Mouse (Mus musculus) heart, embryonic 14.5 days (tissue): Measurements from ENCODE around the gene Kynu. TPM values are rescaled to one million over a fixed set of nuclear protein-coding genes. Genes with fewer than 3 reads are reported as not detected.

ENCODE experiments used
- ATAC-seq: fragments of 200-750 bp; cut with Nextera tagmentation; 2 replicates; pipeline ENCODE4 v1.8.0; 2017; ENCODE audit warnings: low read depth, moderate TSS enrichment; ENCODE audit not compliant: insufficient number of reproducible peaks, insufficient read depth, low FRiP score
- H3K27ac ChIP-seq, 2 experiments: fragments of 200-500 bp in 1 of 2; fragments of 300-500 bp in 1 of 2; sonication (generic) in 1 of 2; replicated peaks in 1 of 2; 2 replicates each; pipeline ENCODE4 v1.5.1; 2012 to 2014; ENCODE audit warnings: low read depth in 2 of 2, low read length in 2 of 2, control low read depth in 1 of 2, mild to moderate bottlenecking in 1 of 2, mixed read lengths in 1 of 2; ENCODE audit not compliant: control insufficient read depth in 1 of 2, insufficient read depth in 1 of 2
- H3K27me3 ChIP-seq: fragments of 300-500 bp; sonication (generic); 2 replicates; pipeline ENCODE4 v1.6.1; 2014; ENCODE audit warnings: mild to moderate bottlenecking, low read length, control low read depth; ENCODE audit not compliant: control insufficient read depth, insufficient read depth
- H3K36me3 ChIP-seq: fragments of 300-500 bp; sonication (generic); 2 replicates; pipeline ENCODE4 v1.6.1; 2014; ENCODE audit warnings: mild to moderate bottlenecking, control low read depth, low read length, mixed read lengths; ENCODE audit not compliant: control insufficient read depth, insufficient read depth
- H3K4me1 ChIP-seq, 2 experiments: fragments of 200-500 bp in 1 of 2; fragments of 300-500 bp in 1 of 2; sonication (generic) in 1 of 2; 2 replicates each; pipeline ENCODE4 v1.6.1; 2012 to 2014; ENCODE audit warnings: low read length in 2 of 2, control low read depth in 1 of 2, mixed read lengths in 1 of 2; ENCODE audit not compliant: control insufficient read depth in 2 of 2, insufficient read depth in 2 of 2
- H3K4me2 ChIP-seq: fragments of 300-500 bp; sonication (generic); 2 replicates; pipeline ENCODE4 v1.6.1; 2014; ENCODE audit warnings: mild to moderate bottlenecking, low read length
- H3K4me3 ChIP-seq, 2 experiments: fragments of 200-500 bp in 1 of 2; fragments of 300-500 bp in 1 of 2; sonication (generic) in 1 of 2; 2 replicates each; pipeline ENCODE4 v1.5.1; 2012 to 2014; ENCODE audit warnings: low read length in 2 of 2, mild to moderate bottlenecking in 2 of 2, control low read depth in 1 of 2, low read depth in 1 of 2, moderate library complexity in 1 of 2; ENCODE audit not compliant: control insufficient read depth in 1 of 2, insufficient read depth in 1 of 2
- H3K9ac ChIP-seq: fragments of 300-500 bp; sonication (generic); 2 replicates; pipeline ENCODE4 v1.6.1; 2014; ENCODE audit warnings: mild to moderate bottlenecking, low read length
- H3K9me3 ChIP-seq: fragments of 300-500 bp; sonication (generic); 2 replicates; pipeline ENCODE4 v1.6.1; 2016; ENCODE audit warnings: low read length, control low read depth; ENCODE audit not compliant: control insufficient read depth
- WGBS: fragments of 180-500 bp; shearing (Covaris S2); extraction: QIAGEN DNeasy Blood & Tissue Kit; methylation state at CpG from one replicate; pipeline ENCODE4 v1.1.7; 2014; 5-methylcytosine and 5-hydroxymethylcytosine counted together
- polyA plus RNA-seq: library from polyadenylated mRNA; unstranded; fragments of >200 nt; fragmentation: Nextera tagmentation; extraction: Ambion mirVana; gene quantifications from 2 replicates; pipeline ENCODE4 v1.2.1, GENCODE M21; 2014

Gene Kynu
- polyA plus RNA-seq, 1 experiment from 2014 or later = not detected

GRCm38 (mm10) chr2:43669588-43669987 lies 114.5 kb downstream of the Kynu start:
- H3K9me3 ChIP-seq = no peaks in the 10 kb centered on the region
- no peak for ATAC-seq
- no peak overlapping the region for H3K9ac ChIP-seq
- H3K27ac ChIP-seq = no peak overlapping the region
- H3K4me3 ChIP-seq = no peak overlapping the region
- no peaks in the 10 kb centered on the region for H3K36me3 ChIP-seq
- H3K4me2 ChIP-seq = no peak overlapping the region
- no peaks in the 10 kb centered on the region for H3K4me1 ChIP-seq
- H3K27me3 ChIP-seq = no peaks in the 10 kb centered on the region

- no peak overlapping the region for H3K9ac ChIP-seq
- no peaks in the 10 kb centered on the region for H3K36me3 ChIP-seq
- no peaks in the 10 kb centered on the region for H3K4me1 ChIP-seq
- no peak overlapping the region for H3K4me2 ChIP-seq
- H3K9me3 ChIP-seq = no peaks in the 10 kb centered on the region
- H3K4me3 ChIP-seq = no peak overlapping the region
- no peak overlapping the region for H3K27ac ChIP-seq
- no peaks in the 10 kb centered on the region for H3K27me3 ChIP-seq
- 0% methylated on average over 6 of the region's 6 CpGs for WGBS
- ATAC-seq = no peak
These were observed 118.5 kb downstream of the Kynu start for GRCm38 (mm10) chr2:43673619-43674018.

GRCm38 (mm10) chr2:43674098-43674497 lies 119.0 kb downstream of the Kynu start:
- H3K27ac ChIP-seq = no peak overlapping the region
- no peaks in the 10 kb centered on the region for H3K36me3 ChIP-seq
- no peaks in the 10 kb centered on the region for H3K27me3 ChIP-seq
- no peaks in the 10 kb centered on the region for H3K4me1 ChIP-seq
- ATAC-seq = no peak
- no peak overlapping the region for H3K4me2 ChIP-seq
- H3K9me3 ChIP-seq = no peaks in the 10 kb centered on the region
- WGBS = 44% methylated on average over 3 of the region's 3 CpGs
- H3K4me3 ChIP-seq = no peak overlapping the region
- H3K9ac ChIP-seq = no peak overlapping the region

GRCm38 (mm10) chr2:43675277-43675676 lies 120.1 kb downstream of the Kynu start:
- no peak overlapping the region for H3K9ac ChIP-seq
- no peaks in the 10 kb centered on the region for H3K36me3 ChIP-seq
- H3K27ac ChIP-seq = no peak overlapping the region
- H3K4me1 ChIP-seq = no peaks in the 10 kb centered on the region
- H3K4me3 ChIP-seq = no peak overlapping the region
- no peak for ATAC-seq
- H3K9me3 ChIP-seq = no peaks in the 10 kb centered on the region
- H3K4me2 ChIP-seq = no peak overlapping the region
- WGBS = 50% methylated on average over 4 of the region's 4 CpGs
- no peaks in the 10 kb centered on the region for H3K27me3 ChIP-seq

- Histone ChIP-seq H3K27me3 (no peaks in the 10 kb centered on the region), H3K4me3 (no peak overlapping the region), H3K9ac (no peak overlapping the region), H3K4me2 (no peak overlapping the region), H3K4me1 (no peaks in the 10 kb centered on the region), H3K36me3 (no peaks in the 10 kb centered on the region), H3K27ac (no peak overlapping the region), H3K9me3 (no peaks in the 10 kb centered on the region)
- 82% methylated on average over 2 of the region's 2 CpGs for WGBS
- no peak for ATAC-seq
These were observed 135.3 kb downstream of the Kynu start for GRCm38 (mm10) chr2:43690402-43690801.

GRCm38 (mm10) chr2:43691290-43691689 lies 136.2 kb downstream of the Kynu start:
- H3K27me3 ChIP-seq = no peaks in the 10 kb centered on the region
- ATAC-seq = no peak
- WGBS = 81% methylated on average over 2 of the region's 2 CpGs

GRCm38 (mm10) chr2:43695635-43696034 lies 140.5 kb downstream of the Kynu start:
- H3K27me3 ChIP-seq = no peaks in the 10 kb centered on the region
- no peaks in the 10 kb centered on the region for H3K36me3 ChIP-seq
- no peak overlapping the region for H3K4me2 ChIP-seq
- ATAC-seq = no peak
- H3K4me1 ChIP-seq = no peaks in the 10 kb centered on the region
- 80% methylated on average over 3 of the region's 3 CpGs for WGBS
- no peak overlapping the region for H3K9ac ChIP-seq
- no peaks in the 10 kb centered on the region for H3K9me3 ChIP-seq
- no peak overlapping the region for H3K27ac ChIP-seq
- H3K4me3 ChIP-seq = no peak overlapping the region

More at GRCm38 (mm10) chr2:43691290-43691689, 136.2 kb downstream of the Kynu start:
- H3K4me3 ChIP-seq = no peak overlapping the region
- H3K4me1 ChIP-seq = no peaks in the 10 kb centered on the region
- no peaks in the 10 kb centered on the region for H3K9me3 ChIP-seq
- no peaks in the 10 kb centered on the region for H3K36me3 ChIP-seq
- no peak overlapping the region for H3K27ac ChIP-seq
- H3K4me2 ChIP-seq = no peak overlapping the region
- no peak overlapping the region for H3K9ac ChIP-seq

- no peak overlapping the region for H3K4me2 ChIP-seq
- no peak overlapping the region for H3K27ac ChIP-seq
- H3K4me3 ChIP-seq = no peak overlapping the region
- 88% methylated on average over 2 of the region's 2 CpGs for WGBS
- H3K27me3 ChIP-seq = no peaks in the 10 kb centered on the region
- H3K9ac ChIP-seq = no peak overlapping the region
- H3K9me3 ChIP-seq = no peaks in the 10 kb centered on the region
- ATAC-seq = no peak
- no peaks in the 10 kb centered on the region for H3K36me3 ChIP-seq
- H3K4me1 ChIP-seq = no peaks in the 10 kb centered on the region
These were observed 157.5 kb downstream of the Kynu start for GRCm38 (mm10) chr2:43712611-43713138.
